Mouse (Mus musculus) kidney, postnatal 10 days (tissue): ENCODE measurements around the gene Mr1.
A peak's percentile ranks its signal among the peaks of the same experiment; 100 is the strongest.

Source experiments
- DNase-seq: peaks from one replicate; pipeline ENCODE4 v3.0.0; 2021; ENCODE audit warnings: mixed read lengths

Gene Mr1

GRCm38 (mm10) chr1:155126716-155127115, 19.9 kb downstream of the Mr1 start:
- DNase-seq: no peak

DNA sequence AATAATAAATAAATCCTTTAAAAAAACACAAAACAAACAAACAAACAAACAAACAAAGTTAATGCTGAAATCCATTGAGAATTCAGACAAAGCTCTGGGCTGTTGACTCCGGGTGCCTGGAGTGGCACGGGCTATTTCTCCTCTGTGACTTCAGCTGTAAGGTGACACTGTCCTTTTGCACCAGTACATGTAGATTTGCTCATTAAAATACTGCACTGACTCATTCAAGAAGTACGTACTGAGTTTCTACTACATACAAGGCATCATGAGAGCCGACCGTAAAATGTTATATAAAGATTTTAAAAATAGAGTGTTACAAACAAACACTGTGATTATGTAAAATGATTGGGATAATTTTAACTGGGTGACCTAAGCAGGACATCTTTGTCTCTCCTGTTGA, 22.2 kb downstream of the Mr1 start:
- no peak for DNase-seq

DNA sequence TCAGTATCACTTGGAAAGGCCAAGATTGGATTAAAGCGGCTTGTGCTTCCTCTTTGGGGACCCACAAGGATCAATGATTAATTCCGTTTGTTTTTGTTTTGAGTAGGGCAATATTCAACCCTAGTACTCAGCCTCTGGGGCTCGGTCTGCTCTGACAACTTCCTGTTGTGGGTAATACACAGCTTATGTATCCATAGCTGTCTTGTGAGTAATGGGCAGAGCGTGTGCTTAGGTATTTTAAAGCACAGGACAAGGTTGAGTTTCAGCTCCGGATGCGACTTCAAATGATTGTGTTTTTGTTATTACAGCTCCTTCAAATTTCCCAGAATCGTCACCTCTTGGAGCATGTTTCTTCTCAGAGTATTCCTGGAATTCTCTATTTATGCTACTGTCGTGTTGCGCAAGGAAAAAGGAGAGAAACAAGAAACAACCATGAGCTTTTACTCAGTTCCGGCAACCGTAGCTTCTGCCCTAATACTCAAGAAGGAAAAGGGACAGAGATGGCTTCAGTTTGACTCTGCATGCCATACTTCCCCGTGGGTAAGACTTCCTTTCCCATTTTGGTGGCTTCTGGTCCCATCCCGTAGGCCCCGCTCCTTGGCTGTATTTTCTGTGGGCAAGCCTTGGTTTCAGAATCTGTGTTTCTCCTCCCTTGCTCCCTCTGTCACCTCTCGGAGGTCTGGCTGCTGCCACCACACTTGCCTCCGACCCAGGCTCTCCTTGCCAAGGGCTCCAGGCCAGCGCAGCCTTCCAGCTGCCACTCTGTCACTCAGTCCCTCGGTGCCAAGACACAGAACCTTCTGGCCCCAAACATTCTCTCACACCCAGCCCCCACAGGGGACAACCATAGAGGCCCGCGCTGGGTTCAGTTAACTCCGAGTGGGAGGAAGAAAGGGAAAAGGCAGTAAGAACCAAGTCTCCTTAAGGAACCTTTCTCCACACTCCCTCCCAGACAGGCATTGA, 24.4 kb downstream of the Mr1 start:
- peak; percentile 21 for DNase-seq

- DNase-seq: no peak
Measured at GRCm38 (mm10) chr1:155119719-155120118, 26.9 kb downstream of the Mr1 start.

DNA sequence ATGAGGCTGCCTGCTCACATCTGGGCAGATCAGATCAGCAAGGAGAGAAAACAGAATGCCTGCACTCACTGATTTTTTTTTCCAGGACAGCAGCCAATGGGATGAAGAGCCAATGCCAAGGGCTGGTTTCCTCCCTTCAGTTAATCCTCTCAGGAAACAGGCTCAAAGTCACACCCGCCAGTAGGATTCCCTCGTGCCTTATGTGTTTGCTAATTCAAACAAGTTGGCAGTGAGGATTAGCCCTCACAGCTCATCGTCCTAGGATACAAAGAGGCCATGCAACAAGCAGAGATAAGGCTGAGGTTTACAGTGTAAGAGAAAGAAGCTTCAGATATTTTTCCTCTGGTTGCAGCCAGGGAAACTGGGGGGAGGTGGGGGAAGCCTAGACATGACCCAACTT, 32.7 kb downstream of the Mr1 start:
- DNase-seq: no peak

- DNase-seq: no peak
Measured at GRCm38 (mm10) chr1:155112875-155113274, 33.7 kb downstream of the Mr1 start.

- DNase-seq: no peak
Measured at GRCm38 (mm10) chr1:155112118-155112517, 34.5 kb downstream of the Mr1 start.

DNA sequence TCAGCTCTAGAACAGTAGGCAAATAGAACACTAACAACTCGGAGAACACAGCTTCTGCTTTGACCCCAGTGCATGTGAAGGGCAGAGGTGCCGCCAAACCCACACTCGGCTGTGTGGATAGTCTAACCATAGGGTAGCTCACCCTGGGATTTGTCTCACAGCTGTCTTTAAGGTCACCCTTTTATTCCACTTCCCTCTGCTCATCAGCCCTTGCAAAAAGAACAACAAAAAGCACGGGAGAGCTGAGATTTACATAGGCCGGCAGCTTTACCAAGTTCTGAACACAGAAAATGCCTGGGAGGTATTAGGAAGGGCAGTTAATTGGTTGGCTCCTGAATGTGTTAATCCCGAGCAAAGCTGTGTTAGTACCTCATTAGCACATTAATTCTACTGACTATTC, 35.1 kb downstream of the Mr1 start:
- no peak for DNase-seq

DNA sequence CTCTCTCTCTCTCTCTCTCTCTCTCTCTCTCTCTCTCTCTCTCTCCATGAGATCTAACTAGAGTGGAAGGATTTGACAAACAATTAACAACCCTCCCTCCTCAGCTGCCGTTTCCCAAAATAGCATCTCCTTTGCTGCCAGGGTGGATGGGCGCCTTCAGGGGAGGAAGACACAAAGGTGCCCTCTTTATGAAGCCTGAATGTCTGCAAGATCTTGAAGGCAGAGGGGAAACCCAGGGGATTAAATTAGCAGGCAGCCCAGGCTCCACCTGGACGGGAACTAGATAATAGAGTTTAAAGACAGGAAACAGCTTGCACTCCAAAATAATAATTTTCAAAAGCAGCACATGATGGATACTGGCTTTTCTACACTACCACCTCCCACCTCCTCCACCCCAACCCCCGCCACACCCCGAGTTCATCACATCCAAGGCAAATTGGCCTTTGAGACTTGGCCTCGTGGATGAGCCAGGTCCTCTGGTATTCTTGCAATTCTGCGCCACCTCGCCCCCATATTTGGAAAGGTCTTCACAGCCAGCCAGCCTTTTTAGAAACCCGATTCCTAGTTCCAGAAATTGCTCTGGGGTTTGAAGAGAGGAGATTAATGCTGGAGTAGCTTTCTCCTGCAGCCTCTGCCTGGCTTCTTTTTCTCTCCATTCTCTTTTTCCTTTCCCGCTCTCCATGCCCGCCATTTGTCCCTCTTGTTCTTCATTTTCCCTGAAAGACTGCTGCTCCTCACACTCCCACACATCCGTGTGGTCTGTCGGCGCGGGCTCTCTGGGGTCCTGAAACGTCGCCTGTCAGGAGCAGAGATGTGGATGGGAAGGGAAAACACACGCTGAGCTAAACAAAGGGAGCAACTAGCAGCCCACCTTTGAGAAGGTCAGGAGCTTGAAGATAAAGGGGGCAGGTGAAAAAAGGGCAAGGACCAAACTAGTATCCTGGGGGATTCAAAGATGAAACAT, 36.9 kb downstream of the Mr1 start:
- DNase-seq: no peak

DNA sequence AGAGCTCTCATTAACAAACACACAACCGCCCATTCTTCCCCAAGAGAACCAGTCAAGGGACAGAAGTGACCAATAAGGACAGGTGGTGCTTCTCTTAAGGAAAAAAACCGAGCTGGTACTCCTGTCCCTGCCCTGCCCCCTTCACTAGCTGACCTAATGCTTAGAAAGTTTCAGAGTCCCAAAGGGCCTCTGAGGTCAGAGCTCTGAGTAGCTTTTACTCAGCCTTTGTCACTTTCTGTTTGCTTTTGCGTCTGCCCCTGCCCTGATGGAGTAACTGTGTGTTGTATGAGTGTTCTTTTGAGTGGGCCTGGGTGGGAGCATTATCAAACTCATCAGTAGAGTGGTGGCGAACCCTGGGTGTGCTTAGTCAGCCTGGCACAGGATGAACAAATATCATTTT, 38.2 kb downstream of the Mr1 start:
- DNase-seq: no peak

DNA sequence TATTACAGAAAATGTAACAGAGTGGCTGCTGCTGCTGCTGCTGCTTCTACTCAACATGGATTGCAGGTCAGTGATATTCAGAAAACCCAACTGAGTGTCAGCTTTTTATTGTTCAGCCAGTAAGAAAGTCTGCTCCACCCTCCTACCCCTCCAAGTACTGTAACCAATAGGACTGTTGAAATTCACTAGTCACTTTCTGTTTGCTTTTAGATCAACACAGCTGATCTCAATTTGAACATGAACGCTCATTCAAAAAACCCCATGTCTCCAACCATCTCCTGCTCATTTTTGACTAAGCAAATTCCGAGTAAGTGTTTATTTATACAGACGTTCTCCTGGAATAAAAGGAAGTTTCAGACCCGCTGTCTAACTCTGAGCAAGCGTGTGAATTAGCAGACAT, 38.8 kb downstream of the Mr1 start:
- DNase-seq: no peak

DNA sequence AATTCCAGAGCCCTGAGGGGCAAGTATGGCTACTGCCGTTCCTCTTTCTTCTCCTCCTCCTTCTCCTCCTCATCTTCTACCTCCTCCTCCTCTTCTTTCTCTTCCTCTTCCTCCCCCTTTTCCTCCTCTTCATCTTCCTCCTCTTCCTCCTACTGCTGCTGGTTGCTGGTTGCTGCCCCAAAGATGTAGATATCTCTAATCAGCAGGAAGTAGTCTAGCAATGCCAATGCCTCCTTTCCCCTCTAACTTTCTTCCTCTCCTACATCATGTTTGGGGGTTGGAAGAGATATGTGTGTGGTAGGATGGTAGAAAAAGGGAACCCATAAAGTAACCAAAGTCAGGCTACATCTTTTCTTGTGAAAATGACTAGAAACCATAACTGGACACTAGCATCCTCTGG, 40.3 kb downstream of the Mr1 start:
- no peak for DNase-seq

- DNase-seq: no peak
Measured at GRCm38 (mm10) chr1:155103991-155104390, 42.6 kb downstream of the Mr1 start.

DNA sequence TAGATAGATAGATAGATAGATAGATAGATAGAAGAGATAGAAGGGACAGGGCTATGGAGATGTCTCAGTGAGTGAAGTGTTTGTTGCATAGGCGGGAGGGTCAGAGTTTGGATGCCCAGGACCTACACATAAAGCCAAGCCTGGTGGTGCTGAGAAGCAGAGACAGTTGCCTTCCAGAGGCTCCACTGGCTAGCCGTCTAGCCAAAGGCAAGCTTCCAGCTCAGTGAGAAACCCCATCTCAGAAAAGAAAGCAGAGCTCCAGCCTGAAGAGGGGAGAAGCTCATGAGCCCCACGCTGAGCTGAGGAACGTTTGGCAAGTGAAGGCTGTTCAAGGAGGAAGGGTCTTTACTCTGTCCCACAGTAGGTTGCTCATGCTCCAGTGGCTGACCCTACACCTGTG, 44.0 kb downstream of the Mr1 start:
- no peak for DNase-seq

DNA sequence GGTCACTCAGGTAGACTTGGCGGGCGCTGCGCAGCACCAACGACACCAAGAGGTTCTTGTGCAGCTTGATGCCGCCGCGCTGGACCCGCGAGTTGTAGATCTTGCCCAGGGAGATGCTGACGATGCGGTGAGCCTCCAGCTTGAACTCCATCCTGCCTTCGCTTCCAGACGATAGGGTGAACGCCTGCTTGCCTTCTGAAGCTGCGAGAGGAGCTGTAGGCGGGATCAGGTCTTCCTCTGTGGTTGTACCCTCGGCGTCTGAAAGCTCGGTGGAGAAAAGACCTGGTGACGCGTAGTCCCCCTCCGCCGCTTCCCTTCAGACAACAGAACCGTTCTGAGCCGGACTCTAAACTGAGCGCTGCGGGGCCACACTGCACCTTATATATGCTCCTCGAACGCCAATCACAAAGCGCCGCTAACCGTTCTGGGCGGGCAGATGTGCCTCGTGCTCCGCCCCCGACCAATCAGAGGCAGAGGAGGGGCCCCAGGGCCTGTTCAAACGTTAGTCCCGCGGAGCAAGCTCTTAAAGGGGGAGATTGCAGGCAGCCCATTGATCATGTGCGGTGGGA, 47.2 kb downstream of the Mr1 start, which contains the start of gene Ier5:
TSS of gene Ier5 (minus strand) at position 357 of the 569 bp plus-strand sequence.
- peak; percentile 97 for DNase-seq

- DNase-seq: peak; percentile 74
Measured at GRCm38 (mm10) chr1:155098486-155099279, 47.9 kb downstream of the Mr1 start.

GRCm38 (mm10) chr1:155097931-155098485, 48.6 kb downstream of the Mr1 start:
- DNase-seq: peak; percentile 64

- DNase-seq: no peak
Measured at GRCm38 (mm10) chr1:155097354-155097753, 49.3 kb downstream of the Mr1 start.

DNA sequence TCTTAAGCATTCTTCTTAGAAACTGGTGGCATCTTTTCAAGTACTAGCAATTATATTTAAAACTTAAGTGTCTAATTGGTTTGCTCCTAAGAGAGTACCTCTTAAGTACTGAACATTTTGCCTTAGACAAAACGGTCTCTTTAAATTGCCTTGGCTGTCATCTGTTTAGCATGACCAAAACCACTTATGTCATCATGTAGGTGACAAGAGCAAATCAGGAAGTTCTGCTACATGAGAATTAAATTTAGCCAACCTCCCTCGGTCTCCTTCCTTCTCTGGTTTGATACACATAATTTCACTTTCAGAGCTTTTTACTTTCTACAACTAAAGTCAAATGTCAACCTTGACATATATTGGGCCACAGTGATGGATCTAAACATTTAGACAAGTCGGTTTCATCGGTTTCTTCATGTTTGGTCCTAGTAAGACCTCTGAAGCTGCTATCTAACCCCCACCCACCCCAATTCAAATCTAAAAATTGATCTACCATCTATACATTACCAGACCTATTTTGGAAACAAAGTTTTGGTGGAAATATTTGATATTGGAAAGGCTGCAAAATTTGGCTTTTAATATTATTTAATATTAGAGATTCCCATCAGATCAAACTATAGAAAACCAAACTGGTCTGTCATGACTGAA, 49.9 kb downstream of the Mr1 start:
- no peak for DNase-seq

DNA sequence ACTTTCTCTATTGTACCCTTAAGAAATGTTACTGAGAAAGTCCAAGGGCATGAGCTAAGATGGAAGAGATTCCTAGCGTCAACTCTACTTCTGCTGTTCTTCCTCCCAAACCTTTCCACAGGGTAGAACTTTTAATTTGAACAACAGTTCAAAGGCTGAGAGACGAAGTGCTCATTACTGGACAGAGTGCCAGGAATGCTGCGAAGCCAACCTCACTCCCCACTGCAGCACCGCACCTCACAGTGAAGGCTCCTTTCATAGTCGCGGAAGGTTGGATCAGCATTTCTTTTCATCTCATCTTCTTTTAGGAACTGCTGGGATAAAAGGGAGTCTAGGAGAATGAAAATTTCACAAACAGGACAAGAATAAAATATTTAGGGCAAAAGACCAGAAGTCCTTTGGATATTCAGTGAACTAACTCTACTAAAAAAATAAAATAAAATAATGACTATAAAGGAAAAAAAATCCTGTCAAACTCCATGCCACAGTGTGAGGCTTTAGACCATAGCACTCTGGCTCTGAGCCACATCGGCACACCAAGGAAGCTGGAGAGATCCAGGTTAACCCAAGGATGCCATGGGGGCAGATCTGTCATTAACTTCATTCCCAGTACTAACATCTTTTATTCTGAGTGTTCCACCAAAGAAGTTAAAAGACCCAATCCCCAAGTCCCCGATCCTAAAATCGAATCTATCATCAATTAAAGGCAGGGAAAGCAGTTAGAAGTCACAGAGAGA, 52.5 kb downstream of the Mr1 start:
- DNase-seq: peak; percentile 52
